Mouse (Mus musculus) CH12.LX (cell line): ENCODE results near the gene C1qtnf7. TPM values are rescaled to one million over a fixed set of nuclear protein-coding genes. Genes with fewer than 3 reads are reported as not detected.

Source experiments
- DNase-seq: peaks from one replicate; pipeline ENCODE4 v3.0.0-alpha.2; 2013; ENCODE audit errors: extremely low read depth
- H3K27ac ChIP-seq: 2 replicates; pipeline ENCODE4 v1.5.1; 2012; ENCODE audit warnings: low read depth, mild to moderate bottlenecking, control low read depth, moderate library complexity; ENCODE audit not compliant: insufficient read depth
- H3K27me3 ChIP-seq: replicated peaks from 2 replicates; pipeline ENCODE3; 2012; ENCODE audit warnings: inconsistent platforms
- H3K36me3 ChIP-seq, 2 experiments: replicated peaks in 1 of 2; 2 replicates each; pipeline versions ENCODE3 to v1.6.1; 2012; ENCODE audit warnings: inconsistent platforms in 1 of 2, low read length in 1 of 2, mild to moderate bottlenecking in 1 of 2, mixed read lengths in 1 of 2, moderate library complexity in 1 of 2; ENCODE audit not compliant: control insufficient read depth in 1 of 2, insufficient read depth in 1 of 2
- H3K4me1 ChIP-seq, 2 experiments: 2 replicates each; pipeline ENCODE4 v1.6.1; 2012; ENCODE audit warnings: inconsistent platforms in 1 of 2, moderate library complexity in 1 of 2; ENCODE audit not compliant: insufficient read depth in 2 of 2, control insufficient read depth in 1 of 2
- H3K4me2 ChIP-seq: 2 replicates; pipeline ENCODE4 v1.6.1; 2012; ENCODE audit warnings: low read depth, mild to moderate bottlenecking, control low read depth; ENCODE audit not compliant: poor library complexity, insufficient read depth, severe bottlenecking
- H3K4me3 ChIP-seq, 3 experiments: fragments of 150-350 bp in 1 of 3; sonication (generic) in 1 of 3; replicated peaks in 1 of 3; 2 replicates each; pipeline versions ENCODE3 to v1.5.1; 2011 to 2012; ENCODE audit warnings: low read depth in 2 of 3, low read length in 2 of 3, mild to moderate bottlenecking in 2 of 3, moderate library complexity in 2 of 3, control low read depth in 1 of 3, improper control_type of control experiment in 1 of 3, inconsistent platforms in 1 of 3, mixed read lengths in 1 of 3; ENCODE audit not compliant: poor library complexity in 1 of 3
- H3K79me2 ChIP-seq: replicated peaks from 2 replicates; pipeline ENCODE4 v1.6.1; 2012; ENCODE audit warnings: mild to moderate bottlenecking, moderate library complexity; ENCODE audit not compliant: control insufficient read depth, poor library complexity, insufficient read depth, severe bottlenecking; ENCODE audit errors: extremely low read depth
- H3K9ac ChIP-seq: 2 replicates; pipeline ENCODE4 v1.6.1; 2012; ENCODE audit warnings: low read depth, mild to moderate bottlenecking, control low read depth, moderate library complexity; ENCODE audit not compliant: insufficient read depth
- H3K9me3 ChIP-seq: replicated peaks from 2 replicates; pipeline ENCODE3; 2012; ENCODE audit warnings: low read length, inconsistent platforms, mixed read lengths
- CHD2 ChIP-seq: IDR thresholded peaks from 2 replicates; pipeline ENCODE4 v1.6.1; 2011; ENCODE audit warnings: low read length, improper control_type of control experiment
- E2F4 ChIP-seq: IDR thresholded peaks from 2 replicates; pipeline ENCODE4 v1.6.1; 2011; ENCODE audit warnings: low read depth, low read length, improper control_type of control experiment; ENCODE audit not compliant: insufficient replicate concordance
- GABPA ChIP-seq: IDR thresholded peaks from 2 replicates; pipeline ENCODE4 v1.6.1; 2012; ENCODE audit warnings: low read depth, low read length, improper control_type of control experiment, inconsistent platforms; ENCODE audit not compliant: insufficient replicate concordance
- IRF4 ChIP-seq: IDR thresholded peaks from 2 replicates; pipeline ENCODE4 v1.6.1; 2014; ENCODE audit warnings: low read depth, mild to moderate bottlenecking, inconsistent platforms, low read length, improper control_type of control experiment
- JUN ChIP-seq: IDR thresholded peaks from 2 replicates; pipeline ENCODE4 v1.6.1; 2011; ENCODE audit warnings: low read depth, mild to moderate bottlenecking, low read length, improper control_type of control experiment, moderate library complexity; ENCODE audit not compliant: insufficient read depth
- JUND ChIP-seq: conservative IDR thresholded peaks from 2 replicates; pipeline ENCODE4 v1.6.1; 2011; ENCODE audit warnings: low read depth, low read length, improper control_type of control experiment
- MAFK ChIP-seq: IDR thresholded peaks from 2 replicates; pipeline ENCODE4 v1.6.1; 2011; ENCODE audit warnings: low read length, improper control_type of control experiment; ENCODE audit not compliant: insufficient replicate concordance
- MAZ ChIP-seq: IDR thresholded peaks from 2 replicates; pipeline ENCODE4 v1.6.1; 2012; ENCODE audit warnings: low read depth, mild to moderate bottlenecking, inconsistent platforms, low read length, improper control_type of control experiment, moderate library complexity
- MEF2A ChIP-seq: IDR thresholded peaks from 2 replicates; pipeline ENCODE4 v1.6.1; 2014; ENCODE audit warnings: low read depth, mild to moderate bottlenecking, inconsistent platforms, low read length, improper control_type of control experiment, borderline replicate concordance
- MXI1 ChIP-seq: IDR thresholded peaks from 2 replicates; pipeline ENCODE4 v1.6.1; 2011; ENCODE audit warnings: mild to moderate bottlenecking, low read depth, low read length, improper control_type of control experiment
- MYC ChIP-seq: IDR thresholded peaks from 2 replicates; pipeline ENCODE4 v1.6.1; 2011; ENCODE audit warnings: low read depth, mild to moderate bottlenecking, improper control_type of control experiment, low read length
- NELFE ChIP-seq: IDR thresholded peaks from 2 replicates; pipeline ENCODE4 v1.6.1; 2011; ENCODE audit warnings: low read depth, low read length, improper control_type of control experiment
- PAX5 ChIP-seq: IDR thresholded peaks from 2 replicates; pipeline ENCODE4 v1.6.1; 2012; ENCODE audit warnings: low read length, inconsistent platforms, mixed read lengths
- RAD21 ChIP-seq: IDR thresholded peaks from 2 replicates; pipeline ENCODE4 v1.6.1; 2011; ENCODE audit warnings: low read depth, mild to moderate bottlenecking, low read length, improper control_type of control experiment, moderate library complexity
- RCOR1 ChIP-seq: conservative IDR thresholded peaks from 2 replicates; pipeline ENCODE4 v1.6.1; 2012; ENCODE audit warnings: low read depth, mild to moderate bottlenecking, inconsistent platforms, low read length, improper control_type of control experiment
- SMC3 ChIP-seq: IDR thresholded peaks from 2 replicates; pipeline ENCODE4 v1.6.1; 2011; ENCODE audit warnings: low read depth, low read length, improper control_type of control experiment
- TCF12 ChIP-seq: IDR thresholded peaks from 2 replicates; pipeline ENCODE4 v1.6.1; 2014; ENCODE audit warnings: low read depth, mild to moderate bottlenecking, inconsistent platforms, low read length, improper control_type of control experiment
- UBTF ChIP-seq: IDR thresholded peaks from 2 replicates; pipeline ENCODE4 v1.6.1; 2012; ENCODE audit warnings: low read depth, mild to moderate bottlenecking, inconsistent platforms, low read length, improper control_type of control experiment, moderate library complexity
- USF1 ChIP-seq: IDR thresholded peaks from 2 replicates; pipeline ENCODE4 v1.6.1; 2014; ENCODE audit warnings: low read depth, mild to moderate bottlenecking, inconsistent platforms, low read length, improper control_type of control experiment
- USF2 ChIP-seq: conservative IDR thresholded peaks from 2 replicates; pipeline ENCODE4 v1.6.1; 2011; ENCODE audit warnings: low read depth, low read length, improper control_type of control experiment
- ZNF384 ChIP-seq: IDR thresholded peaks from 2 replicates; pipeline ENCODE4 v1.6.1; 2012; ENCODE audit warnings: low read depth, low read length, improper control_type of control experiment, inconsistent platforms
- dilution Hi-C: fragments of 300-500 bp; cut with MboI; formaldehyde crosslinking; loops from 2 replicates; pipeline ENCODE4 v1.14.3; 2020; ENCODE audit warnings: low sequenced_read_pairs; ENCODE audit not compliant: extremely low pct_unique_long_range_greater_than_20kb, extremely low pct_ligation_motif_present
- in situ Hi-C: fragments of 300-500 bp; cut with MboI; formaldehyde crosslinking; loops from 3 replicates; pipeline ENCODE4 v1.14.3; 2019; ENCODE audit warnings: low sequenced_read_pairs, low pct_ligation_motif_present, low pct_unique_long_range_greater_than_20kb, mixed read lengths
- polyA plus RNA-seq: library from polyadenylated mRNA; unstranded; fragments of >175 nt; gene quantifications from 2 replicates; pipeline ENCODE4 v1.2.1, GENCODE M21; 2012; ENCODE audit warnings: low read depth; ENCODE audit not compliant: insufficient read length
- total RNA-seq, 2 experiments: library from RNA; depleted of rRNA; stranded (reverse); fragments of 300-350 nt in 1 of 2; fragments of >200 nt in 1 of 2; gene quantifications; 2 replicates each; pipeline ENCODE4 v1.2.3; 2012 to 2014

C1qtnf7 gene
- total and polyA plus RNA-seq, 3 experiments = not detected

DNA sequence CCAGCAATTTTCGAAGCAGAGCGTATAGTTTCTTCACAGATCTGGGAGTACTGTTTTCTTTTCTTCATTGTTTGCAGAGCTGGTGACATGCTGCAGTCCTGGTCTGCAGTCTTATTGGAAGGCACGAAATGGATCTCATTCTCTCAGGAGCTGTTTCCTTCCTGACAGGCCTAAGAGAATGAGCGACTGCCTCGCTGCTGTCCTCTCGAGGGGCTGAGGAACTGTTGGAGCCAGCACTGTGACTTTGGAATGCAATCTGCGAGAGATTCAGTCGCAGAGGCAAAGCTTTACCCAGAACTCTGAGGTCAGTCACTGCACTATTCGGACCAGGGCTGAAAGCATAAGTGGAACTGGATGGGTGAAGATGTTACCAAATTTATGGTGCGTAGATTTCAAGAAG is 46.4 kb upstream of the C1qtnf7 start:
- peaks cover 12 to 86% of the 10 kb centered on the region in 2 experiments for H3K4me1 ChIP-seq
- no peak overlapping the region for H3K4me3 ChIP-seq
- no peak overlapping the region for H3K27ac ChIP-seq
- no peaks in the 10 kb centered on the region for H3K9me3 ChIP-seq
- H3K9ac ChIP-seq = no peak overlapping the region
- TF ChIP-seq MEF2A (no peak), ZNF384 (no peak), GABPA (no peak), RAD21 (no peak), UBTF (no peak), RCOR1 (no peak), SMC3 (no peak), USF2 (no peak), E2F4 (no peak), MAFK (no peak), MXI1 (no peak), USF1 (no peak), MYC (no peak), TCF12 (no peak), CHD2 (no peak), MAZ (no peak), IRF4 (no peak), JUND (no peak), NELFE (no peak), PAX5 (no peak)
- H3K36me3 ChIP-seq = no peaks in the 10 kb centered on the region
- no peaks in the 10 kb centered on the region for H3K27me3 ChIP-seq
- dilution Hi-C loops (no loop called here), in situ Hi-C loops (no loop called here)
- DNase-seq = no peak
- no peak overlapping the region for H3K4me2 ChIP-seq
- no peaks in the 10 kb centered on the region for H3K79me2 ChIP-seq

DNA sequence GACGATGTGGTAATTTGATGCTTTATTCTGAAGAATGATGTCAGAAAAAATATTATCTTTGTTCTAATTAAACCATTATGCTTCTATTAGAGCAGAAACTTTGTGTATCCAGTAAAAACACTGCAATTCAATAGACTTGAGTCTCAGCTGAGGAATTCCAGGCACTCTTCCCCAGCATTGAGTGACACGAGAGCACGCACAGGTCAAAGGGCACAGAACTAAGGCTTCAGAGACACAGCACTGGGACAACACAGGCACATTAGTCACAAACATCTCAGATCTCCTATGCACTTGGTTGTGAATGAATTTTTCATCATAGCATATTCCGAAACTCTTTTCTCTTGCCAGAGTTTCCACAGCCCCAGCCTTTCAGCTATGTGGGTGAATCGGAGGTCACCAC is 37.4 kb upstream of the C1qtnf7 start:
- no peak for DNase-seq
- in situ Hi-C loops = no loop called here
- Histone ChIP-seq H3K4me1 (peaks cover 5 to 40% of the 10 kb centered on the region in 2 experiments), H3K27me3 (no peaks in the 10 kb centered on the region), H3K9me3 (no peaks in the 10 kb centered on the region), H3K4me3 (no peak overlapping the region), H3K9ac (no peak overlapping the region), H3K79me2 (no peaks in the 10 kb centered on the region), H3K36me3 (no peaks in the 10 kb centered on the region), H3K4me2 (no peak overlapping the region), H3K27ac (no peak overlapping the region)
- dilution Hi-C loops = no loop called here
- no peak for TF ChIP-seq JUN
- TF ChIP-seq USF2 = no peak
- no peak for TF ChIP-seq GABPA
